Mouse (Mus musculus): ENCODE results near the gene Maob.

Gene Maob

GRCm38 (mm10) chrX:16767453-16767852 lies 49.7 kb downstream of the Maob start:
- Histone ChIP-seq H3K4me3 (replicated peaks; ENCODE audit: low read length) (no peak overlapping the region), H3K4me1 (replicated peaks; ENCODE audit: low read depth, low read length) (no peaks in the 10 kb centered on the region), H3K36me3 (ENCODE audit: insufficient read depth, low read length) (no peaks in the 10 kb centered on the region), H3K9me3 (ENCODE audit: low read length) (no peaks in the 10 kb centered on the region), H3K27me3 (ENCODE audit: insufficient read depth, low read length) (no peaks in the 10 kb centered on the region)
- no peak for TF ChIP-seq CTCF (conservative IDR thresholded peaks at IDR 0.05; ENCODE audit: low read length)
- TF ChIP-seq POU5F1 (IDR thresholded peaks at IDR 0.05; ENCODE audit: borderline replicate concordance, low read length) = no peak

DNA sequence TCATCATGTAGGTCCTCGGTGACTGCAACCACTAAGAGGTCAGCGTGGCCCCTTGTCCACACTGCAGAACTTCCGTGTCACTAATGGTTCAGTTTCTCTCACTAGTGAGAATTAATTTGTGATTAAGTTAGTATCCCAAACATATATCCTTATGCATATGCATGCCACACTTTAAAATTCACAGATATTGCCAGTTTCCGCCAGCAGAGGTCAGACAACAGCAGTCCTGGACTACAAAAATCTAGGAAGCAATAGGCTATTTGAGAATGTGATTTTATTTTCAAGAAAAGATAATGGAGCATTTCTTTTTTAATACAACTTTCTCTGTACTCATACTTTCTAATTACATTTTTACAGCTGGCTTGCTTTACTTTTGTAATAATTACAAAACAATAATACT lies 51.0 kb downstream of the Maob start:
- Histone ChIP-seq H3K4me3 (replicated peaks; ENCODE audit: low read length) (no peak overlapping the region), H3K36me3 (ENCODE audit: insufficient read depth, low read length) (no peaks in the 10 kb centered on the region), H3K9me3 (ENCODE audit: low read length) (no peaks in the 10 kb centered on the region), H3K4me1 (replicated peaks; ENCODE audit: low read depth, low read length) (no peaks in the 10 kb centered on the region), H3K27me3 (ENCODE audit: insufficient read depth, low read length) (no peaks in the 10 kb centered on the region)
- no peak for TF ChIP-seq POU5F1 (IDR thresholded peaks at IDR 0.05; ENCODE audit: borderline replicate concordance, low read length)
- 0 out of 2 replicates have a peak, but pooled peaks have one; percentile 7 for TF ChIP-seq CTCF (conservative IDR thresholded peaks at IDR 0.05; ENCODE audit: low read length)

DNA sequence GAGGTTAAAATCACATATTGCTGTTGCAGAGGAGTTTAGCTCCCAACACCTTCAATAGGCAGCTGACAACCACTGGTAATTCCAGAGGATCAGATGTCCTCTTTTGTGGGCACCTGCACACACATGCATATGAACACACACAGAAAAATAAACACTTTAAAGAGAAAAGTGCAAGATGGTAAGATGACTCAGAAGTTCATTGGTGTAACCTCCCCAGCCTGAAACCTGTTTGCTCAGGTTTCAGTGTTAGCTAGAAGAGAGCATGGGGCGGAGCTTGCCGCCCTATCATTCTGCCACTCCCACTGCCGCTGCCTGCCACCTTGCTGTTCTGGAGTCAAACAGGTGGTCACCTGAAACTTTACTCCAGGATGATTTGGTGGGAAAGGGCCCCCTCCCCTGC lies 55.7 kb downstream of the Maob start:
- no peaks in the 10 kb centered on the region for H3K9me3 ChIP-seq (ENCODE audit: low read length)
- H3K27me3 ChIP-seq (ENCODE audit: insufficient read depth, low read length) = no peaks in the 10 kb centered on the region
- no peaks in the 10 kb centered on the region for H3K4me1 ChIP-seq (replicated peaks; ENCODE audit: low read depth, low read length)
- TF ChIP-seq NANOG (IDR thresholded peaks at IDR 0.05; ENCODE audit: borderline replicate concordance, low read length) = no peak
- no peak for TF ChIP-seq CTCF (conservative IDR thresholded peaks at IDR 0.05; ENCODE audit: low read length)
- no peak for TF ChIP-seq POU5F1 (IDR thresholded peaks at IDR 0.05; ENCODE audit: borderline replicate concordance, low read length)
- no peaks in the 10 kb centered on the region for H3K36me3 ChIP-seq (ENCODE audit: insufficient read depth, low read length)
- H3K4me3 ChIP-seq (replicated peaks; ENCODE audit: low read length) = no peak overlapping the region

GRCm38 (mm10) chrX:16754761-16755160 lies 62.4 kb downstream of the Maob start:
- H3K27me3 ChIP-seq (ENCODE audit: insufficient read depth, low read length) = no peaks in the 10 kb centered on the region
- no peaks in the 10 kb centered on the region for H3K4me1 ChIP-seq (replicated peaks; ENCODE audit: low read depth, low read length)
- TF ChIP-seq POU5F1 (IDR thresholded peaks at IDR 0.05; ENCODE audit: borderline replicate concordance, low read length) (no peak), NANOG (IDR thresholded peaks at IDR 0.05; ENCODE audit: borderline replicate concordance, low read length) (no peak), CTCF (conservative IDR thresholded peaks at IDR 0.05; ENCODE audit: low read length) (no peak)
- no peaks in the 10 kb centered on the region for H3K9me3 ChIP-seq (ENCODE audit: low read length)
- no peak overlapping the region for H3K4me3 ChIP-seq (replicated peaks; ENCODE audit: low read length)
- no peaks in the 10 kb centered on the region for H3K36me3 ChIP-seq (ENCODE audit: insufficient read depth, low read length)

DNA sequence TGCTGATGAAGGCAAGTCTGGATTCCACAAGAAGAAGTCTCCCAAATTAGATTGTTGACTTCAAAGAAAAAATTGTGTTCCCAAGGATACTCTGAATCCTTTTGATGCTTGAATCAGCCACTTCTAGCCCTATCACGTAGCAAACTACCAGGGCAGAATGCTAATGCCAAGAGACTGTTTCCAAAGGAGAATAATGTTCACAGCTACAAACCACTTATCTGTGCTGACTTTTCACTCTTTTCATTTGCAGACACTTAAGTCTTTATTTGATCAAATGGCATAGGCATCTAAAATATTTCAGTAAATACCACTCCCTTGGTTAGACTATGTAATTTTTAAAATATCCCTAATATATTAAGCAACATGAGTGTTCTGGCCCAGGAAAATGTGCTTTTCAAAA lies 68.2 kb downstream of the Maob start:
- no peaks in the 10 kb centered on the region for H3K27me3 ChIP-seq (ENCODE audit: insufficient read depth, low read length)
- H3K4me3 ChIP-seq (replicated peaks; ENCODE audit: low read length) = no peak overlapping the region
- H3K36me3 ChIP-seq (ENCODE audit: insufficient read depth, low read length) = no peaks in the 10 kb centered on the region
- TF ChIP-seq NANOG (IDR thresholded peaks at IDR 0.05; ENCODE audit: borderline replicate concordance, low read length) = no peak
- TF ChIP-seq POU5F1 (IDR thresholded peaks at IDR 0.05; ENCODE audit: borderline replicate concordance, low read length) = no peak
- TF ChIP-seq CTCF (conservative IDR thresholded peaks at IDR 0.05; ENCODE audit: low read length) = no peak
- no peaks in the 10 kb centered on the region for H3K9me3 ChIP-seq (ENCODE audit: low read length)
- no peaks in the 10 kb centered on the region for H3K4me1 ChIP-seq (replicated peaks; ENCODE audit: low read depth, low read length)

GRCm38 (mm10) chrX:16714033-16714432 lies 103.1 kb downstream of the Maob start:
- Histone ChIP-seq H3K9me3 (ENCODE audit: low read length) (no peaks in the 10 kb centered on the region), H3K36me3 (ENCODE audit: insufficient read depth, low read length) (no peaks in the 10 kb centered on the region), H3K27me3 (ENCODE audit: insufficient read depth, low read length) (no peaks in the 10 kb centered on the region), H3K4me1 (replicated peaks; ENCODE audit: low read depth, low read length) (no peaks in the 10 kb centered on the region), H3K4me3 (replicated peaks; ENCODE audit: low read length) (no peak overlapping the region)
- no peak for TF ChIP-seq NANOG (IDR thresholded peaks at IDR 0.05; ENCODE audit: borderline replicate concordance, low read length)
- no peak for TF ChIP-seq POU5F1 (IDR thresholded peaks at IDR 0.05; ENCODE audit: borderline replicate concordance, low read length)
- TF ChIP-seq CTCF (conservative IDR thresholded peaks at IDR 0.05; ENCODE audit: low read length) = no peak

- no peak for TF ChIP-seq NANOG (IDR thresholded peaks at IDR 0.05; ENCODE audit: borderline replicate concordance, low read length)
- no peak for TF ChIP-seq CTCF (conservative IDR thresholded peaks at IDR 0.05; ENCODE audit: low read length)
- TF ChIP-seq POU5F1 (IDR thresholded peaks at IDR 0.05; ENCODE audit: borderline replicate concordance, low read length) = no peak
- H3K4me3 ChIP-seq (replicated peaks; ENCODE audit: low read length) = no peak overlapping the region
- no peaks in the 10 kb centered on the region for H3K27me3 ChIP-seq (ENCODE audit: insufficient read depth, low read length)
- H3K4me1 ChIP-seq (replicated peaks; ENCODE audit: low read depth, low read length) = no peaks in the 10 kb centered on the region
- no peaks in the 10 kb centered on the region for H3K9me3 ChIP-seq (ENCODE audit: low read length)
- H3K36me3 ChIP-seq (ENCODE audit: insufficient read depth, low read length) = no peaks in the 10 kb centered on the region
These were observed 111.1 kb downstream of the Maob start for GRCm38 (mm10) chrX:16706094-16706493.

Data from E14TG2a.4 (cell line).